Mouse (Mus musculus) lung, embryonic 16.5 days (tissue): ENCODE data around the gene Surf4. TPM values are rescaled to one million over a fixed set of nuclear protein-coding genes. Genes with fewer than 3 reads are reported as not detected.

Source experiments
- ATAC-seq: fragments of 200-750 bp; cut with Nextera tagmentation; 2 replicates; pipeline ENCODE4 v1.8.0; 2017; ENCODE audit warnings: low read depth, mild to moderate bottlenecking, moderate library complexity
- H3K27ac ChIP-seq: fragments of 300-500 bp; sonication (generic); 2 replicates; pipeline ENCODE4 v1.5.1; 2014; ENCODE audit warnings: mild to moderate bottlenecking, control low read depth, low read length
- H3K27me3 ChIP-seq: fragments of 300-500 bp; sonication (generic); 2 replicates; pipeline ENCODE4 v1.6.1; 2014; ENCODE audit warnings: low read depth, low read length, mixed read lengths; ENCODE audit not compliant: control insufficient read depth, insufficient read depth
- H3K36me3 ChIP-seq: fragments of 300-500 bp; sonication (generic); 2 replicates; pipeline ENCODE4 v1.6.1; 2014; ENCODE audit warnings: low read length; ENCODE audit not compliant: control insufficient read depth, insufficient read depth
- H3K4me1 ChIP-seq: fragments of 300-500 bp; sonication (generic); replicated peaks from 2 replicates; pipeline ENCODE4 v1.6.1; 2014; ENCODE audit warnings: low read length, mixed read lengths; ENCODE audit not compliant: control insufficient read depth, insufficient read depth
- H3K4me2 ChIP-seq: fragments of 300-500 bp; sonication (generic); 2 replicates; pipeline ENCODE4 v1.6.1; 2014; ENCODE audit warnings: low read depth, low read length, control low read depth
- H3K4me3 ChIP-seq: fragments of 300-500 bp; sonication (generic); 2 replicates; pipeline ENCODE4 v1.5.1; 2014; ENCODE audit warnings: mild to moderate bottlenecking, low read length, control low read depth
- H3K9ac ChIP-seq: fragments of 300-500 bp; sonication (generic); 2 replicates; pipeline ENCODE4 v1.6.1; 2014; ENCODE audit warnings: low read length, control low read depth
- H3K9me3 ChIP-seq: fragments of 300-500 bp; sonication (generic); 2 replicates; pipeline ENCODE4 v1.6.1; 2016; ENCODE audit warnings: low read length; ENCODE audit not compliant: control insufficient read depth
- WGBS: fragments of 180-500 bp; shearing (Covaris S2); extraction: QIAGEN DNeasy Blood & Tissue Kit; methylation state at CpG from one replicate; pipeline ENCODE4 v1.1.7; 2014; 5-methylcytosine and 5-hydroxymethylcytosine counted together
- polyA plus RNA-seq: library from polyadenylated mRNA; unstranded; fragments of >200 nt; fragmentation: Nextera tagmentation; extraction: Ambion mirVana; gene quantifications from 2 replicates; pipeline ENCODE4 v1.2.1, GENCODE M21; 2015

The Surf4 gene
- polyA plus RNA-seq, 1 experiment from 2014 or later: 215 TPM

GRCm38 (mm10) chr2:26915927-26916728, 17.6 kb downstream of the Surf4 start, which contains the start of the genes Surf2 and Surf1:
Surf2 (plus strand) TSS chr2:26916367.
Surf1 (minus strand) TSS chr2:26916530.
- ATAC-seq: peak; percentile 76
- H3K27ac ChIP-seq: peak within 1 kb of the TSS; percentile 51
- peak within 1 kb of the TSS; percentile 67 for H3K4me3 ChIP-seq
- H3K36me3 ChIP-seq: peaks cover 49% of the 10 kb centered on the region
- H3K9me3 ChIP-seq: no peaks in the 10 kb centered on the region
- peaks cover 33% of the 10 kb centered on the region for H3K4me1 ChIP-seq
- H3K9ac ChIP-seq: peak within 1 kb of the TSS; percentile 88
- 2% methylated on average over 47 of the region's 47 CpGs for WGBS
- peak within 1 kb of the TSS; percentile 83 for H3K4me2 ChIP-seq
- no peaks in the 10 kb centered on the region for H3K27me3 ChIP-seq

DNA sequence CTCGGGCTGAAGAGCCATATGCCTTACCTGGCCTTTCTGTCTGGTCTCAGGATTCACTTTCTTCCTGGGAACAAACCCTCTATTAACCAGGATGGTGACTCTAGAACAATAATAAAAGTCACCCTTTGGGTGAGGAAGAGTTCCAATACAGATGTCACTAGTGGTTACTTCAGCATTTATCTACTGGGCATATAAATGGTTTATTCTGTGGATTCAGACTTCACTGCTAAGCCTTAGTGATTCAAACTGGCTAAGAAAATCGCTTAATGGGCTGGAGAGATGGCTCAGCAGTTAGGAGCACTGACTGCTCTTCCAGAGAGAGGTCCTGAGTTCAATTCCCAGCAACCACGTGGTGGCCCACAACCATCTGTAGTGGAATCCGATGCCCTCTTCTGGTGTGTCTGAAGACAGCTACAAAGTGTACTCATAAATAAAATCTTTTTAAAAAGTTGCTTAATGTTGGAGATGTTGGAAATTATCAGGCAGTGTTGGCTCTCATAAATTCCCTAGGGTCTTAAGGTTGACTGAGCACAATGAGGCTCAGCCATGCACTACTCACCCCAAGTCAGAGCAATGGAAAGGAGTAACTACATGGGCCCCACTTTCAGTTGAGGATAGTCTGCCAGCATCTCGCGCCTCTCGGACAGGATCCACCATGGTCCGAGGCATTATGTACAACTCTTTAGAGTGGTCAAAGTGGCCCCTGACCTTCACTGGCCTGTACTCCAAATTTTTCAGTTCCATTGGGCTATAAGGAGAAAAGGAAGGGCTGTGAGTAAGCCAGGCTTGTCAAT, 19.4 kb downstream of the Surf4 start:
- H3K27me3 ChIP-seq: no peaks in the 10 kb centered on the region
- ATAC-seq: no peak
- no peak overlapping the region for H3K9ac ChIP-seq
- H3K9me3 ChIP-seq: no peaks in the 10 kb centered on the region
- H3K27ac ChIP-seq: no peak overlapping the region
- WGBS: 49% methylated on average over 8 of the region's 8 CpGs
- H3K36me3 ChIP-seq: peaks cover 33% of the 10 kb centered on the region
- H3K4me1 ChIP-seq: peaks cover 33% of the 10 kb centered on the region
- no peak overlapping the region for H3K4me3 ChIP-seq
- no peak overlapping the region for H3K4me2 ChIP-seq

GRCm38 (mm10) chr2:26913416-26914147, 20.1 kb downstream of the Surf4 start:
- no peak for ATAC-seq
- no peak overlapping the region for H3K4me3 ChIP-seq
- H3K27me3 ChIP-seq: no peaks in the 10 kb centered on the region
- peaks cover 39% of the 10 kb centered on the region for H3K4me1 ChIP-seq
- H3K27ac ChIP-seq: no peak overlapping the region
- no peaks in the 10 kb centered on the region for H3K9me3 ChIP-seq
- WGBS: 79% methylated on average over 17 of the region's 17 CpGs
- H3K36me3 ChIP-seq: peaks cover 25% of the 10 kb centered on the region
- H3K9ac ChIP-seq: no peak overlapping the region
- no peak overlapping the region for H3K4me2 ChIP-seq

DNA sequence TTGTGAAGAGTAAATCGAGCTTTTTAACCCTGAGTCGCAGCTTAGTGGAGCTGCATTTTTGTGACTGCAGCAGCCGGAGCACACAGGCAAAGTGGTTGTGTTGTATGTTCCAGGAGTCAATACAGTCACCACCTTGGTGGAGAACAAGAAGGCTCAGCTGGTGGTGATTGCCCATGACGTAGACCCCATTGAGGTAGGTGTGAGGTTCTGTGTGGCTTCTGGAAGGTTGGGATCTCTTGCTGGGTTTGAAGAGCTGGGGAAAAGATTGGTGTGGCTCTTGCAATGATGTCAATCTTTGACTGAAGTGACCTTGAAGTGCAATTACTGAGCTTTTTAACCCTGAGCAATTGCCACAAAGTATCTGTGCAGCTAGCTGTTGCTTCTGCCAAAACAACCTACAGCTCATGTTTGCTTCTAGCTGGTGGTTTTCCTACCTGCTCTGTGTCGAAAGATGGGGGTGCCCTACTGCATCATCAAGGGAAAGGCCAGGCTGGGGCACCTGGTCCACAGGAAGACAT, 21.4 kb downstream of the Surf4 start:
- ATAC-seq: no peak
- Histone ChIP-seq H3K27ac (no peak overlapping the region), H3K36me3 (peaks cover 32% of the 10 kb centered on the region), H3K4me3 (peak overlapping the region; percentile 75), H3K9me3 (no peaks in the 10 kb centered on the region), H3K4me2 (peak overlapping the region; percentile 95), H3K9ac (peak overlapping the region; percentile 90), H3K4me1 (peaks cover 33% of the 10 kb centered on the region), H3K27me3 (no peaks in the 10 kb centered on the region)
- 64% methylated on average over 5 of the region's 5 CpGs for WGBS

DNA sequence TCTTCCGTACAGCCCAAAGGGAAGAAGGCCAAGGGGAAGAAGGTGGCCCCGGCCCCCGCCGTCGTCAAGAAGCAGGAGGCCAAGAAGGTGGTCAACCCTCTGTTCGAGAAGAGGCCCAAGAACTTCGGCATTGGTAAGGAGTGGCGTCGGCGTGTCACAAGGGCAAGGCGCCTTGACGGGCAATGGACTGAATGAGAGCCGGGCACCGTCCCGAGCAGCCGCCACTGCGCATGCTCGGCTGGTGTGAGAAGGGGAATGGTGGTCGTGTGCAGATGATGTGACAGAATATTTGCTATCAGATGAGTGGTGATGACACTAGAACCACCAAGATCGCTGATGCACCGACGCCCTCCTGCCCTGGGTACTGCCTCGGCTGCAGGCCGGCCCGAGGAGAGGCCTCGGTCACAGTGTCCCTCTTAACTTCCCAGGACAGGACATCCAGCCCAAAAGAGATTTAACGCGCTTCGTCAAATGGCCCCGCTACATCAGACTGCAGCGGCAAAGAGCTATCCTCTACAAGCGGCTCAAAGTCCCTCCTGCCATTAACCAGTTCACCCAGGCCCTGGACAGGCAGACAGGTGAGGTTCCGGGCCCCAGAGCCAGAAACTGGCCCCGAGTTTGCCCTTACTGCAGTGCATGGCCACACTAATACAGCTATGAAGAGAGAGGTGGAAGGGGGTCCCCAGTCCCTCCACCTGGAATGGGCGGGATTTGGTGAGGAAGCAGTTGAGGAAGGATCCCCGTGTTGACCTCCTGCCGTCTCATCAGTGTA, 22.5 kb downstream of the Surf4 start:
- peak overlapping the region; percentile 75 for H3K4me3 ChIP-seq
- H3K27me3 ChIP-seq: no peaks in the 10 kb centered on the region
- peaks cover 43% of the 10 kb centered on the region for H3K36me3 ChIP-seq
- H3K9me3 ChIP-seq: no peaks in the 10 kb centered on the region
- peak overlapping the region; percentile 95 for H3K4me2 ChIP-seq
- ATAC-seq: peak; percentile 45
- peak overlapping the region; percentile 79 for H3K27ac ChIP-seq
- WGBS: 0% methylated on average over 34 of the region's 37 CpGs
- H3K4me1 ChIP-seq: peaks cover 27% of the 10 kb centered on the region
- H3K9ac ChIP-seq: peak overlapping the region; percentile 90

DNA sequence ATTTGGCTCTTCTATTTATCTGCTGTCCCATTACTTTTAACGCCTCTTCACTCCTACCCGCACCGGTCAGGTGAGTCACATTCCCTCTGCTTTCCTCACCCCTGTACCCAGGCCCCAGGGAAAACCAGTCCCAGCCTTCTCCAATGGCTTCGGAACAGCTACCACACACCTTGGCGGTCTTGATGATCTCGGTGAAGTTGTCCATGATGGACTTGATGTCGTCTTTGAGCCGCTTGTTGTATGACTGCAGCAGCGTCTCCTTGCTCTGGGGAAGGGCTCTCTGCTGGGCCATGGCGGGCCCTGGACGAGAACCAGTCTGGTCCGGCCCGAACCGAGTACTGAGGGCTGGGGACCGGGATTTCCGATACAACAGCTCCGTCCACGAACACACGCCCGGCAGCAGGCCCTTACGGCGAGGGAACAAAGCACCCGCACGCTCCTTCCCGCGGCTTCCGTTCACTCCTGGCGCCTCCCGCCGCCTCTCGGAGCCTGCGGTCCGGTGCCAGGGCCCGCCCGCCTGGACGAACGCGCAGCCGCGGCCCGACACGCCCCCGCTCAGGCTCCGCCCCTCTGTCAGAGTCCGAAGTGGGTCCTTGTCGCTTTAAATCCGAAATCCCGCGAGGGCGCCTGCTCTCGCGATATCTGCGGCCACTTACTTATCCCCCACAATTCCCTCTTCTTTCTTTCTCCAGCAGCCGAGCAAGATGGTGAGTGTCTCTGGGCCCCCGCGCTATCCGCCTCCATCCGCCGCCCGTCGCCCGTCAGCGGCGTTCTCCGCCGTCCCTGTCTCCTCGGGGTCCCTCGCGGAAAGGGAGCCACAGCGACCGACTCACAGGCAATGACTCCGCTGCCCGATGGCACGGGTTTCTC, 23.4 kb downstream of the Surf4 start, which contains the start of the genes Med22 and Rpl7a:
Gene Med22, minus strand, starts transcription at position 554 of the 870 bp plus-strand sequence.
Gene Rpl7a, plus strand, starts transcription at position 641 of the 870 bp plus-strand sequence.
- H3K9ac ChIP-seq: peak within 1 kb of the TSS; percentile 91
- ATAC-seq: peak; percentile 96
- H3K9me3 ChIP-seq: no peaks in the 10 kb centered on the region
- under 1% methylated on average over 74 of the region's 74 CpGs for WGBS
- H3K27ac ChIP-seq: peak within 1 kb of the TSS; percentile 88
- H3K4me2 ChIP-seq: peak within 1 kb of the TSS; percentile 95
- H3K4me1 ChIP-seq: peaks cover 25% of the 10 kb centered on the region
- H3K36me3 ChIP-seq: peaks cover 47% of the 10 kb centered on the region
- peak within 1 kb of the TSS; percentile 75 for H3K4me3 ChIP-seq
- no peaks in the 10 kb centered on the region for H3K27me3 ChIP-seq

- no peaks in the 10 kb centered on the region for H3K9me3 ChIP-seq
- H3K27me3 ChIP-seq: no peaks in the 10 kb centered on the region
- peak overlapping the region; percentile 75 for H3K4me3 ChIP-seq
- peak overlapping the region; percentile 91 for H3K9ac ChIP-seq
- H3K4me1 ChIP-seq: peaks cover 20% of the 10 kb centered on the region
- H3K36me3 ChIP-seq: peaks cover 47% of the 10 kb centered on the region
- no peak for ATAC-seq
- H3K27ac ChIP-seq: peak overlapping the region; percentile 88; the same call in 1 of the 2 replicates
- peak overlapping the region; percentile 76 for H3K4me2 ChIP-seq
Observed at GRCm38 (mm10) chr2:26909387-26909784, 24.3 kb downstream of the Surf4 start.
